ENCODE assay signal across 22 mouse cellular contexts in genomic region chr12:74089342-74090131, GRCm38 (mm10).
A peak's percentile ranks its signal among the peaks of the same experiment; 100 is the strongest.
DNase-seq lines count a peak whose midpoint lies in the region; ATAC-seq and TF ChIP-seq lines count a peak whose summit lies in the region.
"Had no signal": no experiment of that assay in that cellular context is flagged by ENCODE, and none has a peak within 500 bp of the region (broad histone marks: within the 10 kb centered on the region; RNA-seq: fewer than 3 reads in every experiment).

No protein-coding gene starts in this region.

- H3K4me2 ChIP-seq in liver, postnatal 0 days (ENCODE audit: low read depth, low read length) = no peak overlapping the region
- no peak overlapping the region for H3K4me2 ChIP-seq in liver, embryonic 11.5 days
- H3K4me2 ChIP-seq in intestine, embryonic 15.5 days (replicated peaks) = no peak overlapping the region
- no peak overlapping the region for H3K4me2 ChIP-seq in stomach, postnatal 0 days (replicated peaks; ENCODE audit: low read depth)
- H3K4me2 ChIP-seq: embryonic facial prominence, embryonic 15.5 days; forebrain, embryonic 15.5 days; heart, embryonic 11.5 days; heart, embryonic 15.5 days; hindbrain, embryonic 15.5 days had no signal

- 84% methylated on average over 1 of the region's 1 CpGs for WGBS in liver, postnatal 0 days (ENCODE audit: insufficient replicate concordance)
- WGBS in liver, embryonic 11.5 days = 89% methylated on average over 1 of the region's 1 CpGs
- WGBS in intestine, embryonic 15.5 days = 93% methylated on average over 1 of the region's 1 CpGs
- WGBS in small intestine, adult 2 months = 49% methylated on average over 1 of the region's 1 CpGs
- 70% methylated on average over 1 of the region's 1 CpGs for WGBS in stomach, postnatal 0 days

- H3K4me3 ChIP-seq in liver, postnatal 0 days (ENCODE audit: low read depth, low read length) = no peak overlapping the region
- H3K4me3 ChIP-seq in liver, embryonic 11.5 days (ENCODE audit: low read depth, low read length) = no peak overlapping the region
- H3K4me3 ChIP-seq in intestine, embryonic 15.5 days (replicated peaks) = no peak overlapping the region
- no peak overlapping the region for H3K4me3 ChIP-seq in small intestine, adult 2 months (ENCODE audit: low read depth, low read length)
- H3K4me3 ChIP-seq in stomach, postnatal 0 days (ENCODE audit: low read depth, low read length) = no peak overlapping the region
- H3K4me3 ChIP-seq: embryonic facial prominence, embryonic 15.5 days; erythroblast, embryonic 14.5 days; forebrain, embryonic 10.5 days; forebrain, embryonic 15.5 days; heart, adult 2 months; heart, embryonic 15.5 days; hindbrain, embryonic 15.5 days had no signal

- H3K9me3 ChIP-seq in liver, postnatal 0 days (ENCODE audit: low read length) = no peaks in the 10 kb centered on the region
- H3K9me3 ChIP-seq in liver, embryonic 11.5 days (ENCODE audit: control insufficient read depth, low read length) = no peaks in the 10 kb centered on the region
- no peaks in the 10 kb centered on the region for H3K9me3 ChIP-seq in intestine, embryonic 15.5 days
- H3K9me3 ChIP-seq in stomach, postnatal 0 days (ENCODE audit: control insufficient read depth, low read length) = no peaks in the 10 kb centered on the region
- H3K9me3 ChIP-seq: embryonic facial prominence, embryonic 15.5 days; forebrain, embryonic 10.5 days; forebrain, embryonic 15.5 days; heart, embryonic 15.5 days; hindbrain, embryonic 15.5 days had no signal

- no peak for TF ChIP-seq POLR2A in small intestine, adult 2 months (IDR thresholded peaks at IDR 0.05; ENCODE audit: low read depth, low read length)

- no peak for DNase-seq in liver, postnatal 0 days
- DNase-seq in liver, embryonic 11.5 days (ENCODE audit: low spot score) = no peak
- DNase-seq in stomach, postnatal 0 days (ENCODE audit: low spot score) = peak; percentile 49
- no peak for DNase-seq in ovary, postnatal 14 days (ENCODE audit: low spot score)
- no peak for DNase-seq in urinary bladder, postnatal 36 days (ENCODE audit: low spot score in 2 of 2)
- DNase-seq: adrenal gland, adult 2 months; adrenal gland, postnatal 25 days; cerebellum, adult 18-20 months; cerebellum, adult 9-11 months; gastrocnemius, postnatal 10 days; heart, adult 2 months; heart, postnatal 14 days had no signal

- H3K4me1 ChIP-seq in liver, postnatal 0 days (ENCODE audit: insufficient read depth) = no peaks in the 10 kb centered on the region
- H3K4me1 ChIP-seq in liver, embryonic 11.5 days (replicated peaks; ENCODE audit: control insufficient read depth, insufficient read depth, low read length) = no peaks in the 10 kb centered on the region
- 0 out of 2 replicates have a peak, but pooled peaks cover 6% of the 10 kb centered on the region for H3K4me1 ChIP-seq in intestine, embryonic 15.5 days (replicated peaks)
- H3K4me1 ChIP-seq in small intestine, adult 2 months (ENCODE audit: control insufficient read depth, insufficient read depth, insufficient read length, low read length) = peaks cover 15% of the 10 kb centered on the region; the same call in 1 of the 2 replicates
- H3K4me1 ChIP-seq in stomach, postnatal 0 days (replicated peaks; ENCODE audit: control insufficient read depth, insufficient read depth) = no peaks in the 10 kb centered on the region
- H3K4me1 ChIP-seq: embryonic facial prominence, embryonic 15.5 days; heart, embryonic 15.5 days had no signal

- no peak for TF ChIP-seq EP300 in liver, postnatal 0 days (IDR thresholded peaks at IDR 0.05; ENCODE audit: low read depth)
- TF ChIP-seq EP300 in stomach, postnatal 0 days (optimal IDR thresholded peaks at IDR 0.05) = no peak

- no peak overlapping the region for H3K9ac ChIP-seq in liver, postnatal 0 days (replicated peaks)
- no peak overlapping the region for H3K9ac ChIP-seq in liver, embryonic 11.5 days (ENCODE audit: low read depth, low read length)
- H3K9ac ChIP-seq in intestine, embryonic 15.5 days = no peak overlapping the region
- no peak overlapping the region for H3K9ac ChIP-seq in stomach, postnatal 0 days (ENCODE audit: low read length)
- H3K9ac ChIP-seq: embryonic facial prominence, embryonic 15.5 days; forebrain, embryonic 15.5 days; heart, embryonic 15.5 days; hindbrain, embryonic 15.5 days had no signal

- no peaks in the 10 kb centered on the region for H3K27me3 ChIP-seq in liver, postnatal 0 days (ENCODE audit: insufficient read depth, low read length)
- H3K27me3 ChIP-seq in liver, embryonic 11.5 days (replicated peaks; ENCODE audit: control insufficient read depth, insufficient read depth, low read length) = no peaks in the 10 kb centered on the region
- no peaks in the 10 kb centered on the region for H3K27me3 ChIP-seq in intestine, embryonic 15.5 days (replicated peaks)
- H3K27me3 ChIP-seq in small intestine, adult 2 months (ENCODE audit: control insufficient read depth, insufficient read depth, low read length) = no peaks in the 10 kb centered on the region
- H3K27me3 ChIP-seq in stomach, postnatal 0 days (ENCODE audit: control insufficient read depth, insufficient read depth, low read length) = no peaks in the 10 kb centered on the region
- H3K27me3 ChIP-seq: CH12.LX; embryonic facial prominence, embryonic 15.5 days; forebrain, embryonic 15.5 days; heart, embryonic 15.5 days; hindbrain, embryonic 15.5 days had no signal

- ATAC-seq in liver, postnatal 0 days = peak; percentile 44; the same call in 1 of the 2 replicates
- ATAC-seq in liver, embryonic 11.5 days (replicated peaks; ENCODE audit: low FRiP score) = no peak
- ATAC-seq in intestine, embryonic 15.5 days = peak; percentile 46; the same call in 1 of the 2 replicates
- peak; percentile 83 for ATAC-seq in stomach, postnatal 0 days (ENCODE audit: low FRiP score, low TSS enrichment)
- ATAC-seq: forebrain, embryonic 15.5 days had no signal

- H3K36me3 ChIP-seq in liver, postnatal 0 days (replicated peaks; ENCODE audit: insufficient read depth, low read length) = no peaks in the 10 kb centered on the region
- no peaks in the 10 kb centered on the region for H3K36me3 ChIP-seq in liver, embryonic 11.5 days (ENCODE audit: control insufficient read depth, insufficient read depth, low read length)
- no peaks in the 10 kb centered on the region for H3K36me3 ChIP-seq in intestine, embryonic 15.5 days
- no peaks in the 10 kb centered on the region for H3K36me3 ChIP-seq in small intestine, adult 2 months (ENCODE audit: control insufficient read depth, insufficient read depth, low read length)
- H3K36me3 ChIP-seq in stomach, postnatal 0 days (ENCODE audit: control insufficient read depth, insufficient read depth, low read length) = no peaks in the 10 kb centered on the region
- H3K36me3 ChIP-seq: embryonic facial prominence, embryonic 15.5 days; forebrain, embryonic 10.5 days; forebrain, embryonic 15.5 days; heart, embryonic 15.5 days; hindbrain, embryonic 15.5 days had no signal

- no peak overlapping the region for H3K27ac ChIP-seq in liver, postnatal 0 days (ENCODE audit: low read depth)
- H3K27ac ChIP-seq in liver, embryonic 11.5 days (ENCODE audit: low read depth, low read length) = no peak overlapping the region
- no peak overlapping the region for H3K27ac ChIP-seq in intestine, embryonic 15.5 days
- peak overlapping the region; percentile 39 for H3K27ac ChIP-seq in small intestine, adult 2 months (ENCODE audit: insufficient read depth, low read depth, low read length)
- peak overlapping the region; percentile 73 for H3K27ac ChIP-seq in stomach, postnatal 0 days (replicated peaks)
- H3K27ac ChIP-seq: embryonic facial prominence, embryonic 15.5 days; forebrain, embryonic 10.5 days; forebrain, embryonic 15.5 days; heart, adult 2 months; heart, embryonic 15.5 days; hindbrain, embryonic 15.5 days had no signal

- TF ChIP-seq CTCF in liver, postnatal 0 days (IDR thresholded peaks at IDR 0.05; ENCODE audit: low read depth) = no peak
- TF ChIP-seq CTCF in small intestine, adult 2 months (IDR thresholded peaks at IDR 0.05; ENCODE audit: extremely low read depth, insufficient read length, insufficient replicate concordance, low read depth, low read length) = no peak
- TF ChIP-seq CTCF in stomach, postnatal 0 days (IDR thresholded peaks at IDR 0.05; ENCODE audit: low read depth) = no peak

Comparison
In these comparisons a context has a peak if more than half of its experiments do, and no peak if none do; other contexts are left out.
1. H3K27ac ChIP-seq: peak in small intestine, adult 2 months (single experiment) and stomach, postnatal 0 days (single experiment); none in liver, postnatal 0 days (single experiment), liver, embryonic 11.5 days (single experiment) and intestine, embryonic 15.5 days (single experiment).